Mouse (Mus musculus) neural tube, embryonic 11.5 days (tissue): Measurements from ENCODE around the gene Gimap5. TPM values are rescaled to one million over a fixed set of nuclear protein-coding genes. Genes with fewer than 3 reads are reported as not detected.

Experiments used
- ATAC-seq: fragments of 200-750 bp; cut with Nextera tagmentation; 2 replicates; pipeline ENCODE4 v1.8.0; 2017; ENCODE audit warnings: moderate number of reproducible peaks, mild to moderate bottlenecking, moderate TSS enrichment, moderate library complexity; ENCODE audit not compliant: insufficient read depth, low FRiP score, low TSS enrichment
- DNase-seq: peaks from one replicate; pipeline ENCODE4 v3.0.0-alpha.2; 2015; ENCODE audit warnings: low spot score
- H3K27ac ChIP-seq: fragments of 300-500 bp; sonication (generic); 2 replicates; pipeline ENCODE4 v1.5.1; 2014; ENCODE audit warnings: low read depth, mild to moderate bottlenecking, low read length
- H3K27me3 ChIP-seq: fragments of 300-500 bp; sonication (generic); 2 replicates; pipeline ENCODE4 v1.6.1; 2014; ENCODE audit warnings: mild to moderate bottlenecking, low read length, mixed read lengths; ENCODE audit not compliant: control insufficient read depth, insufficient read depth
- H3K36me3 ChIP-seq: fragments of 300-500 bp; sonication (generic); 2 replicates; pipeline ENCODE4 v1.6.1; 2014; ENCODE audit warnings: mild to moderate bottlenecking, low read length, moderate library complexity, mixed read lengths; ENCODE audit not compliant: control insufficient read depth, insufficient read depth
- H3K4me1 ChIP-seq: fragments of 300-500 bp; sonication (generic); 2 replicates; pipeline ENCODE4 v1.6.1; 2014; ENCODE audit warnings: low read length, mixed read lengths; ENCODE audit not compliant: control insufficient read depth, insufficient read depth
- H3K4me2 ChIP-seq: fragments of 300-500 bp; sonication (generic); 2 replicates; pipeline ENCODE4 v1.6.1; 2014; ENCODE audit warnings: low read depth, mild to moderate bottlenecking, moderate library complexity
- H3K4me3 ChIP-seq: fragments of 300-500 bp; sonication (generic); 2 replicates; pipeline ENCODE4 v1.5.1; 2014; ENCODE audit warnings: low read depth, low read length
- H3K9ac ChIP-seq: fragments of 300-500 bp; sonication (generic); 2 replicates; pipeline ENCODE4 v1.6.1; 2014; ENCODE audit warnings: mild to moderate bottlenecking, low read length
- H3K9me3 ChIP-seq: fragments of 300-500 bp; sonication (generic); 2 replicates; pipeline ENCODE4 v1.6.1; 2016; ENCODE audit warnings: low read length; ENCODE audit not compliant: control insufficient read depth
- WGBS: fragments of 180-500 bp; shearing (Covaris S2); extraction: QIAGEN DNeasy Blood & Tissue Kit; methylation state at CpG from one replicate; pipeline ENCODE4 v1.1.7; 2014; 5-methylcytosine and 5-hydroxymethylcytosine counted together
- polyA plus RNA-seq: library from polyadenylated mRNA; unstranded; fragments of >200 nt; fragmentation: Nextera tagmentation; extraction: Ambion mirVana; gene quantifications from 2 replicates; pipeline ENCODE4 v1.2.1, GENCODE M21; 2014

The Gimap5 gene
- polyA plus RNA-seq, 1 experiment from 2014 or later = 0.99 TPM

GRCm38 (mm10) chr6:48784406-48784805, 38.4 kb downstream of the Gimap5 start:
- no peak for DNase-seq
- Histone ChIP-seq H3K9ac (no peak overlapping the region), H3K4me1 (no peaks in the 10 kb centered on the region), H3K9me3 (no peaks in the 10 kb centered on the region), H3K27me3 (no peaks in the 10 kb centered on the region), H3K36me3 (no peaks in the 10 kb centered on the region), H3K27ac (no peak overlapping the region), H3K4me2 (no peak overlapping the region), H3K4me3 (no peak overlapping the region)
- no peak for ATAC-seq
- 93% methylated on average over 1 of the region's 1 CpGs for WGBS

GRCm38 (mm10) chr6:48785189-48785588, 39.2 kb downstream of the Gimap5 start:
- no peaks in the 10 kb centered on the region for H3K27me3 ChIP-seq
- no peaks in the 10 kb centered on the region for H3K9me3 ChIP-seq
- H3K4me3 ChIP-seq = no peak overlapping the region
- H3K4me1 ChIP-seq = no peaks in the 10 kb centered on the region
- H3K4me2 ChIP-seq = no peak overlapping the region
- DNase-seq = no peak
- H3K36me3 ChIP-seq = no peaks in the 10 kb centered on the region
- no peak overlapping the region for H3K27ac ChIP-seq
- no peak overlapping the region for H3K9ac ChIP-seq
- no peak for ATAC-seq
- WGBS = 73% methylated on average over 1 of the region's 1 CpGs

- DNase-seq (no peak), ATAC-seq (no peak)
- Histone ChIP-seq H3K4me2 (no peak overlapping the region), H3K27me3 (no peaks in the 10 kb centered on the region), H3K9me3 (no peaks in the 10 kb centered on the region), H3K27ac (no peak overlapping the region), H3K4me1 (no peaks in the 10 kb centered on the region), H3K9ac (no peak overlapping the region), H3K4me3 (no peak overlapping the region), H3K36me3 (no peaks in the 10 kb centered on the region)
- WGBS = 81% methylated on average over 2 of the region's 2 CpGs
These were observed 39.6 kb downstream of the Gimap5 start for GRCm38 (mm10) chr6:48785601-48786000.

- ATAC-seq = no peak
These were observed 41.9 kb downstream of the Gimap5 start for GRCm38 (mm10) chr6:48787867-48788266.

GRCm38 (mm10) chr6:48801897-48802296, 55.9 kb downstream of the Gimap5 start:
- 81% methylated on average over 1 of the region's 1 CpGs for WGBS
- no peaks in the 10 kb centered on the region for H3K27me3 ChIP-seq
- H3K4me3 ChIP-seq = no peak overlapping the region
- ATAC-seq (no peak), DNase-seq (no peak)
- H3K4me1 ChIP-seq = no peaks in the 10 kb centered on the region
- H3K36me3 ChIP-seq = no peaks in the 10 kb centered on the region
- no peak overlapping the region for H3K9ac ChIP-seq
- no peak overlapping the region for H3K27ac ChIP-seq
- H3K4me2 ChIP-seq = no peak overlapping the region
- H3K9me3 ChIP-seq = no peaks in the 10 kb centered on the region

More at GRCm38 (mm10) chr6:48787867-48788266, 41.9 kb downstream of the Gimap5 start:
- H3K4me1 ChIP-seq = no peaks in the 10 kb centered on the region
- H3K36me3 ChIP-seq = no peaks in the 10 kb centered on the region
- H3K9me3 ChIP-seq = no peaks in the 10 kb centered on the region
- no peak for DNase-seq
- H3K4me3 ChIP-seq = no peak overlapping the region
- no peak overlapping the region for H3K4me2 ChIP-seq
- no peak overlapping the region for H3K9ac ChIP-seq
- no peaks in the 10 kb centered on the region for H3K27me3 ChIP-seq
- no peak overlapping the region for H3K27ac ChIP-seq
- 84% methylated on average over 2 of the region's 2 CpGs for WGBS

GRCm38 (mm10) chr6:48803406-48804051, 57.5 kb downstream of the Gimap5 start:
- no peak overlapping the region for H3K4me3 ChIP-seq
- ATAC-seq (no peak), DNase-seq (no peak)
- H3K9me3 ChIP-seq = no peaks in the 10 kb centered on the region
- H3K27me3 ChIP-seq = no peaks in the 10 kb centered on the region
- no peak overlapping the region for H3K9ac ChIP-seq
- H3K4me2 ChIP-seq = no peak overlapping the region
- H3K27ac ChIP-seq = no peak overlapping the region
- no peaks in the 10 kb centered on the region for H3K4me1 ChIP-seq
- no peaks in the 10 kb centered on the region for H3K36me3 ChIP-seq

Other genes starting within 250 kb of the Gimap5 start
- gene Atp6v0e2, start 208.6 kb upstream of the Gimap5 start, polyA plus RNA-seq = 59.7 and 70.8 TPM in 2 replicates
- gene Lrrc61, start 191.4 kb upstream of the Gimap5 start, polyA plus RNA-seq = 15.7 and 18.7 TPM in 2 replicates
- gene Rarres2, start 173.4 kb upstream of the Gimap5 start, polyA plus RNA-seq = 1.6 and 2.8 TPM in 2 replicates
- not detected in 2 replicates for gene Gm45021, start 156.6 kb upstream of the Gimap5 start, polyA plus RNA-seq
- 39.8 and 47.5 TPM in 2 replicates for gene Repin1, start 152.3 kb upstream of the Gimap5 start, polyA plus RNA-seq
- gene Gm44965, start 152.3 kb upstream of the Gimap5 start, polyA plus RNA-seq = not detected in 2 replicates
- gene Zfp775, start 144.1 kb upstream of the Gimap5 start, polyA plus RNA-seq = 9.3 and 11.0 TPM in 2 replicates
- gene AI854703, start 119.4 kb upstream of the Gimap5 start, polyA plus RNA-seq = 1.6 TPM in 2 replicates
- 0.18 and 0.23 TPM in 2 replicates for gene Gimap8, start 99.0 kb upstream of the Gimap5 start, polyA plus RNA-seq
- 3.6 and 4.3 TPM in 2 replicates for gene Gimap9, start 70.1 kb upstream of the Gimap5 start, polyA plus RNA-seq
- 4.9 and 5.4 TPM in 2 replicates for gene Gimap4, start 61.6 kb upstream of the Gimap5 start, polyA plus RNA-seq
- gene Gimap6, start 38.0 kb upstream of the Gimap5 start, polyA plus RNA-seq = 13.9 and 14.6 TPM in 2 replicates
- not detected in 2 replicates for gene Gm28053, start 27.6 kb upstream of the Gimap5 start, polyA plus RNA-seq
- not detected in 2 replicates for gene Gimap7, start 27.6 kb upstream of the Gimap5 start, polyA plus RNA-seq
- gene Gimap1, start 7.1 kb upstream of the Gimap5 start, polyA plus RNA-seq = 6.4 TPM in 2 replicates
- not detected in 2 replicates for gene Gimap3, start 24.7 kb downstream of the Gimap5 start, polyA plus RNA-seq
- 21.7 and 22.8 TPM in 2 replicates for gene Tmem176a, start 94.7 kb downstream of the Gimap5 start, polyA plus RNA-seq
- 49.0 and 59.2 TPM in 2 replicates for gene Tmem176b, start 95.3 kb downstream of the Gimap5 start, polyA plus RNA-seq
- not detected in 2 replicates for gene Aoc1, start 126.7 kb downstream of the Gimap5 start, polyA plus RNA-seq
- not detected in 2 replicates for gene 1600015I10Rik, start 183.7 kb downstream of the Gimap5 start, polyA plus RNA-seq
- gene Doxl2, start 228.8 kb downstream of the Gimap5 start, polyA plus RNA-seq = not detected in 2 replicates
- gene Svs1, start 240.7 kb downstream of the Gimap5 start, polyA plus RNA-seq = not detected in 2 replicates